Mouse (Mus musculus): ENCODE results near the gene Aff4. TPM values are rescaled to one million over a fixed set of nuclear protein-coding genes. Genes with fewer than 3 reads are reported as not detected.
"Not testable (repeated sequence)": the region's sequence is repeated elsewhere in the genome, so short reads cannot be mapped to it uniquely, and the experiment has no call there.

Aff4 gene
- polyA plus RNA-seq, 1 experiment from 2014 or later = 47.8 TPM

GRCm38 (mm10) chr11:53312823-53313222 is 37.8 kb upstream of the Aff4 start:
- H3K4me2 ChIP-seq (ENCODE audit: low read depth); DNase-seq (ENCODE audit: low spot score); H3K27me3 ChIP-seq (ENCODE audit: control insufficient read depth, insufficient read depth, low read length); H3K9me3 ChIP-seq (ENCODE audit: control insufficient read depth, low read length); H3K27ac ChIP-seq (ENCODE audit: low read depth, low read length); H3K4me1 ChIP-seq (ENCODE audit: control insufficient read depth, insufficient read depth, low read length); H3K9ac ChIP-seq (ENCODE audit: low read length); H3K4me3 ChIP-seq (ENCODE audit: low read depth, low read length); H3K36me3 ChIP-seq (ENCODE audit: control insufficient read depth, insufficient read depth, low read length); ATAC-seq (ENCODE audit: insufficient read depth, low FRiP score, low TSS enrichment): not testable (repeated sequence)
- 93% methylated on average over 1 of the region's 1 CpGs for WGBS

GRCm38 (mm10) chr11:53314770-53315173 is 35.9 kb upstream of the Aff4 start:
- Histone ChIP-seq H3K9me3 (ENCODE audit: control insufficient read depth, low read length) (no peaks in the 10 kb centered on the region), H3K4me1 (ENCODE audit: control insufficient read depth, insufficient read depth, low read length) (no peaks in the 10 kb centered on the region), H3K27ac (ENCODE audit: low read depth, low read length) (no peak overlapping the region), H3K9ac (ENCODE audit: low read length) (no peak overlapping the region), H3K27me3 (ENCODE audit: control insufficient read depth, insufficient read depth, low read length) (no peaks in the 10 kb centered on the region), H3K4me3 (ENCODE audit: low read depth, low read length) (no peak overlapping the region), H3K4me2 (ENCODE audit: low read depth) (no peak overlapping the region), H3K36me3 (ENCODE audit: control insufficient read depth, insufficient read depth, low read length) (no peaks in the 10 kb centered on the region)
- WGBS = 52% methylated on average over 1 of the region's 1 CpGs
- DNase-seq (ENCODE audit: low spot score) = no peak
- no peak for ATAC-seq (ENCODE audit: insufficient read depth, low FRiP score, low TSS enrichment)

- H3K4me2 ChIP-seq (ENCODE audit: low read depth) = no peak overlapping the region
- no peak overlapping the region for H3K27ac ChIP-seq (ENCODE audit: low read depth, low read length)
- H3K27me3 ChIP-seq (ENCODE audit: control insufficient read depth, insufficient read depth, low read length) = no peaks in the 10 kb centered on the region
- no peak overlapping the region for H3K4me3 ChIP-seq (ENCODE audit: low read depth, low read length)
- no peaks in the 10 kb centered on the region for H3K9me3 ChIP-seq (ENCODE audit: control insufficient read depth, low read length)
- H3K36me3 ChIP-seq (ENCODE audit: control insufficient read depth, insufficient read depth, low read length) = no peaks in the 10 kb centered on the region
- DNase-seq (ENCODE audit: low spot score) (no peak), ATAC-seq (ENCODE audit: insufficient read depth, low FRiP score, low TSS enrichment) (no peak)
- 37% methylated on average over 6 of the region's 6 CpGs for WGBS
- H3K9ac ChIP-seq (ENCODE audit: low read length) = no peak overlapping the region
- H3K4me1 ChIP-seq (ENCODE audit: control insufficient read depth, insufficient read depth, low read length) = no peaks in the 10 kb centered on the region
Measured at GRCm38 (mm10) chr11:53316996-53317395, 33.6 kb upstream of the Aff4 start.

- Histone ChIP-seq H3K4me1 (ENCODE audit: control insufficient read depth, insufficient read depth, low read length) (no peaks in the 10 kb centered on the region), H3K9ac (ENCODE audit: low read length) (no peak overlapping the region), H3K36me3 (ENCODE audit: control insufficient read depth, insufficient read depth, low read length) (no peaks in the 10 kb centered on the region), H3K9me3 (ENCODE audit: control insufficient read depth, low read length) (no peaks in the 10 kb centered on the region), H3K27ac (ENCODE audit: low read depth, low read length) (no peak overlapping the region), H3K4me2 (ENCODE audit: low read depth) (no peak overlapping the region), H3K27me3 (ENCODE audit: control insufficient read depth, insufficient read depth, low read length) (no peaks in the 10 kb centered on the region), H3K4me3 (ENCODE audit: low read depth, low read length) (no peak overlapping the region)
- DNase-seq (ENCODE audit: low spot score) (peak; percentile 18), ATAC-seq (ENCODE audit: insufficient read depth, low FRiP score, low TSS enrichment) (no peak)
- 64% methylated on average over 7 of the region's 7 CpGs for WGBS
Measured at GRCm38 (mm10) chr11:53318041-53318440, 32.6 kb upstream of the Aff4 start.

- not testable (repeated sequence) for H3K4me1 ChIP-seq (ENCODE audit: control insufficient read depth, insufficient read depth, low read length); H3K9me3 ChIP-seq (ENCODE audit: control insufficient read depth, low read length); ATAC-seq (ENCODE audit: insufficient read depth, low FRiP score, low TSS enrichment); H3K36me3 ChIP-seq (ENCODE audit: control insufficient read depth, insufficient read depth, low read length); H3K4me2 ChIP-seq (ENCODE audit: low read depth); H3K27ac ChIP-seq (ENCODE audit: low read depth, low read length); DNase-seq (ENCODE audit: low spot score); H3K4me3 ChIP-seq (ENCODE audit: low read depth, low read length); H3K27me3 ChIP-seq (ENCODE audit: control insufficient read depth, insufficient read depth, low read length); H3K9ac ChIP-seq (ENCODE audit: low read length)
- WGBS = 86% methylated on average over 3 of the region's 3 CpGs
Measured at GRCm38 (mm10) chr11:53318568-53318967, 32.1 kb upstream of the Aff4 start.

- H3K36me3 ChIP-seq (ENCODE audit: control insufficient read depth, insufficient read depth, low read length); ATAC-seq (ENCODE audit: insufficient read depth, low FRiP score, low TSS enrichment); DNase-seq (ENCODE audit: low spot score); H3K4me3 ChIP-seq (ENCODE audit: low read depth, low read length); H3K9ac ChIP-seq (ENCODE audit: low read length); H3K27ac ChIP-seq (ENCODE audit: low read depth, low read length); H3K27me3 ChIP-seq (ENCODE audit: control insufficient read depth, insufficient read depth, low read length); H3K4me1 ChIP-seq (ENCODE audit: control insufficient read depth, insufficient read depth, low read length); H3K9me3 ChIP-seq (ENCODE audit: control insufficient read depth, low read length); H3K4me2 ChIP-seq (ENCODE audit: low read depth): not testable (repeated sequence)
- WGBS = 95% methylated on average over 13 of the region's 13 CpGs
Measured at GRCm38 (mm10) chr11:53319867-53320266, 30.8 kb upstream of the Aff4 start.

GRCm38 (mm10) chr11:53324512-53324968 is 26.1 kb upstream of the Aff4 start, which contains the start of gene Zcchc10:
TSS of gene Zcchc10 (plus strand) at chr11:53324679.
- Histone ChIP-seq H3K4me2 (ENCODE audit: low read depth) (peak within 1 kb of the TSS; percentile 51), H3K9me3 (ENCODE audit: control insufficient read depth, low read length) (no peaks in the 10 kb centered on the region), H3K27me3 (ENCODE audit: control insufficient read depth, insufficient read depth, low read length) (no peaks in the 10 kb centered on the region), H3K9ac (ENCODE audit: low read length) (peak within 1 kb of the TSS; percentile 81), H3K36me3 (ENCODE audit: control insufficient read depth, insufficient read depth, low read length) (0 out of 2 replicates have a peak, but pooled peaks cover 4% of the 10 kb centered on the region), H3K27ac (ENCODE audit: low read depth, low read length) (no peak within 1 kb of the TSS), H3K4me3 (ENCODE audit: low read depth, low read length) (peak within 1 kb of the TSS; percentile 71), H3K4me1 (ENCODE audit: control insufficient read depth, insufficient read depth, low read length) (0 out of 2 replicates have a peak, but pooled peaks cover 2% of the 10 kb centered on the region)
- DNase-seq (ENCODE audit: low spot score) = peak; percentile 91
- peak; percentile 69 for ATAC-seq (ENCODE audit: insufficient read depth, low FRiP score, low TSS enrichment)
- WGBS = under 1% methylated on average over 21 of the region's 21 CpGs

GRCm38 (mm10) chr11:53330325-53330724 is 20.3 kb upstream of the Aff4 start:
- Histone ChIP-seq H3K4me2 (ENCODE audit: low read depth) (no peak overlapping the region), H3K36me3 (ENCODE audit: control insufficient read depth, insufficient read depth, low read length) (peaks cover 7% of the 10 kb centered on the region), H3K27me3 (ENCODE audit: control insufficient read depth, insufficient read depth, low read length) (no peaks in the 10 kb centered on the region), H3K27ac (ENCODE audit: low read depth, low read length) (no peak overlapping the region), H3K9ac (ENCODE audit: low read length) (no peak overlapping the region), H3K4me3 (ENCODE audit: low read depth, low read length) (no peak overlapping the region), H3K9me3 (ENCODE audit: control insufficient read depth, low read length) (no peaks in the 10 kb centered on the region), H3K4me1 (ENCODE audit: control insufficient read depth, insufficient read depth, low read length) (no peaks in the 10 kb centered on the region)
- DNase-seq (ENCODE audit: low spot score) (no peak), ATAC-seq (ENCODE audit: insufficient read depth, low FRiP score, low TSS enrichment) (no peak)
- 96% methylated on average over 7 of the region's 7 CpGs for WGBS

GRCm38 (mm10) chr11:53331121-53331520 is 19.5 kb upstream of the Aff4 start:
- WGBS = 94% methylated on average over 6 of the region's 6 CpGs
- H3K36me3 ChIP-seq (ENCODE audit: control insufficient read depth, insufficient read depth, low read length) = peaks cover 7% of the 10 kb centered on the region

More at GRCm38 (mm10) chr11:53331121-53331520, 19.5 kb upstream of the Aff4 start:
- DNase-seq (ENCODE audit: low spot score) = no peak
- no peak overlapping the region for H3K4me2 ChIP-seq (ENCODE audit: low read depth)
- H3K9me3 ChIP-seq (ENCODE audit: control insufficient read depth, low read length) = no peaks in the 10 kb centered on the region
- no peaks in the 10 kb centered on the region for H3K27me3 ChIP-seq (ENCODE audit: control insufficient read depth, insufficient read depth, low read length)
- no peak for ATAC-seq (ENCODE audit: insufficient read depth, low FRiP score, low TSS enrichment)
- H3K4me3 ChIP-seq (ENCODE audit: low read depth, low read length) = no peak overlapping the region
- H3K27ac ChIP-seq (ENCODE audit: low read depth, low read length) = no peak overlapping the region
- no peak overlapping the region for H3K9ac ChIP-seq (ENCODE audit: low read length)
- H3K4me1 ChIP-seq (ENCODE audit: control insufficient read depth, insufficient read depth, low read length) = no peaks in the 10 kb centered on the region
